8 mouse cellular contexts compared by ENCODE assay signal in genomic region chr7:30183879-30184289, GRCm38 (mm10). TPM values are rescaled to one million over a fixed set of nuclear protein-coding genes. Genes with fewer than 3 reads are reported as not detected.
DNase-seq lines count a peak whose midpoint lies in the region; ATAC-seq and TF ChIP-seq lines count a peak whose summit lies in the region.

Cox7a1 (plus strand) TSS chr7:30184144.

- DNase-seq in MN1 (ENCODE audit: low spot score), result peak; percentile 81
- peak; percentile 66 for DNase-seq in cerebellum, adult 11 months
- peak; percentile 44 for DNase-seq in forebrain, postnatal 0 days
- peak; percentile 47 to 68 for DNase-seq in layer of hippocampus, postnatal 14 days (ENCODE audit: low spot score in 2 of 2)
- peak; percentile 68 for DNase-seq in right cerebral cortex, adult 18-20 months
- DNase-seq in urinary bladder, postnatal 14 days (ENCODE audit: low spot score), result peak; percentile 90

- H3K9ac ChIP-seq in forebrain, postnatal 0 days, result no peak within 1 kb of the TSS
- H3K9ac ChIP-seq in hindbrain, embryonic 12.5 days, result peak within 1 kb of the TSS; percentile 35; the same call in 1 of the 2 replicates

- H3K27ac ChIP-seq in forebrain, postnatal 0 days (ENCODE audit: low read depth, low read length), result no peak within 1 kb of the TSS
- H3K27ac ChIP-seq in hindbrain, embryonic 12.5 days, result no peak within 1 kb of the TSS
- peak within 1 kb of the TSS; percentile 52 for H3K27ac ChIP-seq in macrophage

- peaks cover 30% of the 10 kb centered on the region for H3K36me3 ChIP-seq in forebrain, postnatal 0 days (ENCODE audit: insufficient read depth)
- peaks cover 35% of the 10 kb centered on the region for H3K36me3 ChIP-seq in hindbrain, embryonic 12.5 days
- peaks cover 24% of the 10 kb centered on the region for H3K36me3 ChIP-seq in macrophage (ENCODE audit: inconsistent target)

- no peaks in the 10 kb centered on the region for H3K27me3 ChIP-seq in forebrain, postnatal 0 days (ENCODE audit: insufficient read depth, low read length)
- H3K27me3 ChIP-seq in hindbrain, embryonic 12.5 days, result no peaks in the 10 kb centered on the region

- no peaks in the 10 kb centered on the region for H3K4me1 ChIP-seq in forebrain, postnatal 0 days (ENCODE audit: insufficient read depth)
- H3K4me1 ChIP-seq in hindbrain, embryonic 12.5 days, result peaks cover 8% of the 10 kb centered on the region

- H3K79me2 ChIP-seq in macrophage (ENCODE audit: inconsistent target), result no peaks in the 10 kb centered on the region

- no peaks in the 10 kb centered on the region for H3K9me3 ChIP-seq in forebrain, postnatal 0 days (ENCODE audit: low read length)
- no peaks in the 10 kb centered on the region for H3K9me3 ChIP-seq in hindbrain, embryonic 12.5 days (replicated peaks)

- 8% methylated on average over 11 of the region's 11 CpGs for WGBS in forebrain, postnatal 0 days
- 0% methylated on average over 11 of the region's 11 CpGs for WGBS in hindbrain, embryonic 12.5 days
- 2% methylated on average over 11 of the region's 11 CpGs for WGBS in macrophage (ENCODE audit: missing documents)

- ATAC-seq in forebrain, postnatal 0 days, result peak; percentile 35; the same call in 1 of the 2 replicates
- peak; percentile 68 for ATAC-seq in hindbrain, embryonic 12.5 days (ENCODE audit: low FRiP score)

- peak within 1 kb of the TSS; percentile 31; the same call in 1 of the 2 replicates for H3K4me2 ChIP-seq in forebrain, postnatal 0 days (ENCODE audit: low read depth)
- peak within 1 kb of the TSS; percentile 41 for H3K4me2 ChIP-seq in hindbrain, embryonic 12.5 days (replicated peaks)

- TF ChIP-seq CTCF in forebrain, postnatal 0 days (IDR thresholded peaks at IDR 0.05; ENCODE audit: low read depth), result no peak

- H3K4me3 ChIP-seq in forebrain, postnatal 0 days (ENCODE audit: low read depth, low read length), result 0 out of 2 replicates have a peak within 1 kb of the TSS, but pooled peaks have one; percentile 2
- H3K4me3 ChIP-seq in hindbrain, embryonic 12.5 days, result peak within 1 kb of the TSS; percentile 6; the same call in 1 of the 2 replicates
- H3K4me3 ChIP-seq in macrophage (ENCODE audit: inconsistent target), result peak within 1 kb of the TSS; percentile 27

RNA-seq across cellular contexts. Expression of gene Cox7a1, which starts in this region (rescaled TPM):
- total RNA-seq in forebrain, postnatal 0 days (2014; rRNA removed), result 1.4 and 1.9 TPM in 2 replicates
- 4.3 and 4.9 TPM in 2 replicates for polyA plus RNA-seq in forebrain, postnatal 0 days (2015; fragmentation: Nextera tagmentation; extraction: Ambion mirVana)
- 3.5 and 3.6 TPM in 2 replicates for polyA plus RNA-seq in hindbrain, embryonic 12.5 days (2016; fragmentation: Nextera tagmentation; extraction: Ambion mirVana)
- 1 to 10 TPM; 6.2 to 8.6 TPM for total RNA-seq in layer of hippocampus, postnatal 14 days (2021)
- total RNA-seq in macrophage (2018; cell fraction: chromatin; rRNA removed), result not detected
- total RNA-seq in macrophage (2018; cell fraction: cytosol; rRNA removed), result 10 to 100 TPM in 13 of 26 experiments, 1 to 10 TPM in 13; 1.6 to 20.9 (median 9.1) TPM
- 1 to 10 TPM in 2 of 26 experiments, not detected in 24; 4.7 to 5.4 TPM for total RNA-seq in macrophage (2018; cell fraction: nucleus; rRNA removed)
- 6.1 to 9.1 TPM (median 8.4 TPM) in 3 replicates for polyA plus RNA-seq in macrophage (2018)
